Mouse (Mus musculus) limb, embryonic 14.5 days (tissue): ENCODE results near the gene Thap3. TPM values are rescaled to one million over a fixed set of nuclear protein-coding genes. Genes with fewer than 3 reads are reported as not detected.

ENCODE experiments used
- ATAC-seq: fragments of 200-750 bp; cut with Nextera tagmentation; 2 replicates; pipeline ENCODE4 v1.8.0; 2017; ENCODE audit warnings: low read depth, moderate number of reproducible peaks, moderate TSS enrichment; ENCODE audit not compliant: low FRiP score
- DNase-seq: peaks from one replicate; pipeline ENCODE4 v3.0.0-alpha.2; 2015; ENCODE audit warnings: low spot score
- H3K27ac ChIP-seq: fragments of 300-500 bp; sonication (generic); replicated peaks from 2 replicates; pipeline ENCODE4 v1.5.1; 2014; ENCODE audit warnings: low read depth, mild to moderate bottlenecking, low read length, moderate library complexity, mixed read lengths
- H3K27me3 ChIP-seq: fragments of 300-500 bp; sonication (generic); 2 replicates; pipeline ENCODE4 v1.6.1; 2014; ENCODE audit warnings: low read length, mixed read lengths; ENCODE audit not compliant: control insufficient read depth, insufficient read depth
- H3K36me3 ChIP-seq: fragments of 300-500 bp; sonication (generic); 2 replicates; pipeline ENCODE4 v1.6.1; 2014; ENCODE audit warnings: mild to moderate bottlenecking, low read length, moderate library complexity, mixed read lengths; ENCODE audit not compliant: control insufficient read depth, insufficient read depth
- H3K4me1 ChIP-seq: fragments of 300-500 bp; sonication (generic); 2 replicates; pipeline ENCODE4 v1.6.1; 2014; ENCODE audit warnings: antibody characterized with exemption, low read length, mixed read lengths; ENCODE audit not compliant: control insufficient read depth, insufficient read depth
- H3K4me2 ChIP-seq: fragments of 300-500 bp; sonication (generic); replicated peaks from 2 replicates; pipeline ENCODE4 v1.6.1; 2014; ENCODE audit warnings: low read depth, mild to moderate bottlenecking, low read length, moderate library complexity; ENCODE audit not compliant: severe bottlenecking
- H3K4me3 ChIP-seq: fragments of 300-500 bp; sonication (generic); replicated peaks from 2 replicates; pipeline ENCODE4 v1.5.1; 2014; ENCODE audit warnings: low read length
- H3K9ac ChIP-seq: fragments of 300-500 bp; sonication (generic); 2 replicates; pipeline ENCODE4 v1.6.1; 2014; ENCODE audit warnings: mild to moderate bottlenecking, low read depth, low read length, moderate library complexity; ENCODE audit not compliant: severe bottlenecking
- H3K9me3 ChIP-seq: fragments of 300-500 bp; sonication (generic); 2 replicates; pipeline ENCODE4 v1.6.1; 2016; ENCODE audit warnings: low read length; ENCODE audit not compliant: control insufficient read depth
- POLR2A ChIP-seq: fragments of 200-500 bp; IDR thresholded peaks from 2 replicates; pipeline ENCODE4 v1.8.0; 2012; ENCODE audit warnings: inconsistent platforms, mild to moderate bottlenecking, moderate library complexity, borderline replicate concordance; ENCODE audit not compliant: insufficient read depth, insufficient read length; ENCODE audit errors: extremely low read depth
- WGBS: fragments of 180-500 bp; shearing (Covaris S2); extraction: QIAGEN DNeasy Blood & Tissue Kit; methylation state at CpG from one replicate; pipeline ENCODE4 v1.1.7; 2014; 5-methylcytosine and 5-hydroxymethylcytosine counted together
- polyA plus RNA-seq, 2 experiments: library from polyadenylated mRNA; depleted of rRNA in 1 of 2; stranded (reverse) in 1 of 2; unstranded in 1 of 2; fragments of >200 nt; fragmentation: Nextera tagmentation in 1 of 2; extraction: Ambion mirVana in 1 of 2; gene quantifications; 2 replicates each; pipeline versions ENCODE4 v1.2.1 to v1.2.3; 2012 to 2014

The Thap3 gene
- polyA plus RNA-seq, 2 experiments: 37.5 to 61.6 TPM

GRCm38 (mm10) chr4:151962817-151963216, 26.0 kb downstream of the Thap3 start:
- Histone ChIP-seq H3K9ac (no peak overlapping the region), H3K36me3 (peaks cover 49% of the 10 kb centered on the region), H3K9me3 (no peaks in the 10 kb centered on the region), H3K4me3 (no peak overlapping the region), H3K4me2 (no peak overlapping the region), H3K27ac (no peak overlapping the region), H3K27me3 (no peaks in the 10 kb centered on the region), H3K4me1 (no peaks in the 10 kb centered on the region)
- ATAC-seq (no peak), DNase-seq (no peak)
- 92% methylated on average over 3 of the region's 3 CpGs for WGBS
- no peak for TF ChIP-seq POLR2A

- H3K27ac ChIP-seq: no peak overlapping the region
- no peak for TF ChIP-seq POLR2A
- no peak overlapping the region for H3K4me2 ChIP-seq
- H3K36me3 ChIP-seq: peaks cover 66% of the 10 kb centered on the region
- ATAC-seq: no peak
- H3K4me3 ChIP-seq: no peak overlapping the region
- H3K4me1 ChIP-seq: no peaks in the 10 kb centered on the region
- H3K27me3 ChIP-seq: no peaks in the 10 kb centered on the region
- WGBS: 73% methylated on average over 3 of the region's 3 CpGs
- no peak for DNase-seq
- no peaks in the 10 kb centered on the region for H3K9me3 ChIP-seq
- no peak overlapping the region for H3K9ac ChIP-seq
These were observed 28.3 kb downstream of the Thap3 start for GRCm38 (mm10) chr4:151960513-151960854.

GRCm38 (mm10) chr4:151959849-151960512, 28.8 kb downstream of the Thap3 start:
- no peaks in the 10 kb centered on the region for H3K27me3 ChIP-seq
- ATAC-seq (no peak), DNase-seq (no peak)
- H3K27ac ChIP-seq: no peak overlapping the region
- no peak for TF ChIP-seq POLR2A
- no peak overlapping the region for H3K9ac ChIP-seq
- no peaks in the 10 kb centered on the region for H3K4me1 ChIP-seq
- no peaks in the 10 kb centered on the region for H3K9me3 ChIP-seq
- WGBS: 92% methylated on average over 11 of the region's 11 CpGs
- no peak overlapping the region for H3K4me2 ChIP-seq
- H3K36me3 ChIP-seq: peaks cover 67% of the 10 kb centered on the region
- no peak overlapping the region for H3K4me3 ChIP-seq

- no peaks in the 10 kb centered on the region for H3K27me3 ChIP-seq
- no peak for TF ChIP-seq POLR2A
- H3K27ac ChIP-seq: no peak overlapping the region
- no peak for ATAC-seq
- no peak overlapping the region for H3K9ac ChIP-seq
- no peaks in the 10 kb centered on the region for H3K4me1 ChIP-seq
- H3K9me3 ChIP-seq: no peaks in the 10 kb centered on the region
- H3K4me2 ChIP-seq: no peak overlapping the region
- H3K4me3 ChIP-seq: no peak overlapping the region
- DNase-seq: no peak
- peaks cover 75% of the 10 kb centered on the region for H3K36me3 ChIP-seq
- 91% methylated on average over 9 of the region's 9 CpGs for WGBS
These were observed 31.0 kb downstream of the Thap3 start for GRCm38 (mm10) chr4:151957584-151958315.

DNA sequence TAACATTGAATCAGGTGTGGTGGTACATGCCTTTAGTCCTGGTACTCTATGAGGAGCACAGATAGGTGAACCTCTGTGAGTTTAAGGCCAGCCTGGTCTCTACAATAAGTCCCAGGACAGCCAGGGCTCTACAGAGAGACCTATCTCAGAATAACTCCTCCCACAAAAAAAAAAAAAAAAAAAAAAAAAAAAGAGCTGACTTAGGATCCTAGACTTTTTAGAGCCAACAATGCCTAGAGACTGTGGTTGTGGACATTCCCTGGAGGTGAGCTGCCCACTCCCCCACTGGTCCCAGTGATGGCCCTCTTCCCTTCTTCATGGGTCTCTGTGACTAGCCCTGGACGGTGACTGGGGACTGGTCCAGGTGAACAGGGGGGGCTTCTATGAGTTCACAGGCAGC, 33.0 kb downstream of the Thap3 start:
- Histone ChIP-seq H3K27me3 (no peaks in the 10 kb centered on the region), H3K4me1 (no peaks in the 10 kb centered on the region), H3K9ac (no peak overlapping the region), H3K4me3 (no peak overlapping the region), H3K4me2 (no peak overlapping the region), H3K9me3 (no peaks in the 10 kb centered on the region), H3K36me3 (peaks cover 82% of the 10 kb centered on the region), H3K27ac (no peak overlapping the region)
- no peak for DNase-seq
- WGBS: 100% methylated on average over 1 of the region's 1 CpGs
- ATAC-seq: no peak
- TF ChIP-seq POLR2A: no peak
